Mouse (Mus musculus): ENCODE data around the gene Arpc3. TPM values are rescaled to one million over a fixed set of nuclear protein-coding genes. Genes with fewer than 3 reads are reported as not detected.

Arpc3 gene
- polyA plus RNA-seq (2014; fragmentation: Nextera tagmentation; extraction: Ambion mirVana): 39.3 and 81.8 TPM in 2 replicates

- H3K27me3 ChIP-seq (ENCODE audit: control insufficient read depth, insufficient read depth, low read length): no peaks in the 10 kb centered on the region
- H3K9me3 ChIP-seq (replicated peaks; ENCODE audit: control insufficient read depth, low read length): no peaks in the 10 kb centered on the region
- H3K36me3 ChIP-seq (ENCODE audit: control insufficient read depth, insufficient read depth, low read length): peaks cover 5% of the 10 kb centered on the region; the same call in 1 of the 2 replicates
- peak; percentile 84; the same call in 1 of the 2 replicates for ATAC-seq (replicated peaks; ENCODE audit: insufficient number of reproducible peaks, low FRiP score, low TSS enrichment)
- peak within 1 kb of the TSS; percentile 50; the same call in 1 of the 2 replicates for H3K27ac ChIP-seq (ENCODE audit: low read depth, low read length)
- H3K9ac ChIP-seq (ENCODE audit: low read depth, low read length): peak within 1 kb of the TSS; percentile 87
- H3K4me3 ChIP-seq (ENCODE audit: low read depth, low read length): peak within 1 kb of the TSS; percentile 70
- under 1% methylated on average over 39 of the region's 39 CpGs for WGBS (ENCODE audit: insufficient replicate concordance)
- H3K4me2 ChIP-seq: peak within 1 kb of the TSS; percentile 74
- peaks cover 8% of the 10 kb centered on the region for H3K4me1 ChIP-seq (ENCODE audit: control insufficient read depth, insufficient read depth, low read length)
Observed at GRCm38 (mm10) chr5:122391786-122392180, at the start of gene Arpc3. Gene Arpc3 (plus strand): TSS chr5:122391878.

DNA sequence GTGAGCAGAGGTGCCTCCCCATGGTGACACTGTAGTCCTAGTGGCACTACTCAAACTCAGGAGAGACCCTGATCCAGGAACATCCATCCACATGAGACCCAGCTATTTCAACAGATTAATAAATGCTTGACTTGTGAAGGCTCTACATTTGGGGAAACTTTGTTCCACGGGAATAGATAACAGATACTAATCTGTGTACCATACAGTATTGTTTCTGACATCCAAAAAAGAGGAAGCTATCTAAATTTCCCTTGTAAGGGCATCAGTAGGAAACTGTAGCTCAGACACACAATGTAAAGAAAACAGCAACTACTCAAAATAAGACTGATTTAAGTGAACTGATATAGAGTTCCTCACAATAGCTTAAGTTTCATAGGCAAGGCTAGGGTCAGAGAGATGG, 48.8 kb upstream of the Arpc3 start:
- 58% methylated on average over 1 of the region's 1 CpGs for WGBS (ENCODE audit: insufficient replicate concordance)
- H3K4me2 ChIP-seq: no peak overlapping the region
- no peak overlapping the region for H3K4me3 ChIP-seq (ENCODE audit: low read depth, low read length)
- H3K9me3 ChIP-seq (replicated peaks; ENCODE audit: control insufficient read depth, low read length): peaks cover 3% of the 10 kb centered on the region; the same call in 1 of the 2 replicates
- no peaks in the 10 kb centered on the region for H3K4me1 ChIP-seq (ENCODE audit: control insufficient read depth, insufficient read depth, low read length)
- no peaks in the 10 kb centered on the region for H3K27me3 ChIP-seq (ENCODE audit: control insufficient read depth, insufficient read depth, low read length)
- ATAC-seq (replicated peaks; ENCODE audit: insufficient number of reproducible peaks, low FRiP score, low TSS enrichment): no peak
- no peak overlapping the region for H3K9ac ChIP-seq (ENCODE audit: low read depth, low read length)
- no peaks in the 10 kb centered on the region for H3K36me3 ChIP-seq (ENCODE audit: control insufficient read depth, insufficient read depth, low read length)
- no peak overlapping the region for H3K27ac ChIP-seq (ENCODE audit: low read depth, low read length)

- ATAC-seq (replicated peaks; ENCODE audit: insufficient number of reproducible peaks, low FRiP score, low TSS enrichment): no peak
- H3K27me3 ChIP-seq (ENCODE audit: control insufficient read depth, insufficient read depth, low read length): no peaks in the 10 kb centered on the region
- H3K4me2 ChIP-seq: no peak overlapping the region
- no peak overlapping the region for H3K4me3 ChIP-seq (ENCODE audit: low read depth, low read length)
- no peak overlapping the region for H3K27ac ChIP-seq (ENCODE audit: low read depth, low read length)
- peaks cover 3% of the 10 kb centered on the region; the same call in 1 of the 2 replicates for H3K9me3 ChIP-seq (replicated peaks; ENCODE audit: control insufficient read depth, low read length)
- H3K4me1 ChIP-seq (ENCODE audit: control insufficient read depth, insufficient read depth, low read length): no peaks in the 10 kb centered on the region
- no peaks in the 10 kb centered on the region for H3K36me3 ChIP-seq (ENCODE audit: control insufficient read depth, insufficient read depth, low read length)
- 52% methylated on average over 7 of the region's 7 CpGs for WGBS (ENCODE audit: insufficient replicate concordance)
- no peak overlapping the region for H3K9ac ChIP-seq (ENCODE audit: low read depth, low read length)
Observed at GRCm38 (mm10) chr5:122343768-122344167, 47.9 kb upstream of the Arpc3 start.

- WGBS (ENCODE audit: insufficient replicate concordance): 9% methylated on average over 5 of the region's 5 CpGs
Observed at GRCm38 (mm10) chr5:122344260-122344659, 47.4 kb upstream of the Arpc3 start.

DNA sequence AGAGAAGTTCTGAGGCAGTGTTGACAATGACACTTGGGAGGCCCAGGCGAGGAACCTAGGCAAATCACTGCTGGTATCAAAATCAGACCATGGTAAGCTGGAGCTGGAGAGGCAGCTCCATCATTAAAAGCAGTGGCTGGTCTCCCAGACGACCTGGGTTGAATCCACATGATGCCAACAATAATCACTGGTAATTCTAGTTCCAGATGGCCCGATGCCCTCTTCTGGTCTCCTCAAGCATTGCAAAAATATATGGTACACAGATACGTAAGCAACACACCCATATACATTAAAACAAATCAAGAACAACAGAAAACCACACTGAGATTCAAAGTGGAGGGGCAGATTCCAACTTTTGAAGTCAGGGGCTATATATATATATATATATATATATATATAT, 45.9 kb upstream of the Arpc3 start:
- WGBS (ENCODE audit: insufficient replicate concordance): 76% methylated on average over 4 of the region's 4 CpGs
- ATAC-seq (replicated peaks; ENCODE audit: insufficient number of reproducible peaks, low FRiP score, low TSS enrichment): no peak
- H3K27me3 ChIP-seq (ENCODE audit: control insufficient read depth, insufficient read depth, low read length): no peaks in the 10 kb centered on the region
- H3K4me2 ChIP-seq: no peak overlapping the region
- peaks cover 3% of the 10 kb centered on the region; the same call in 1 of the 2 replicates for H3K9me3 ChIP-seq (replicated peaks; ENCODE audit: control insufficient read depth, low read length)
- no peaks in the 10 kb centered on the region for H3K36me3 ChIP-seq (ENCODE audit: control insufficient read depth, insufficient read depth, low read length)
- no peaks in the 10 kb centered on the region for H3K4me1 ChIP-seq (ENCODE audit: control insufficient read depth, insufficient read depth, low read length)
- no peak overlapping the region for H3K4me3 ChIP-seq (ENCODE audit: low read depth, low read length)
- H3K27ac ChIP-seq (ENCODE audit: low read depth, low read length): no peak overlapping the region
- H3K9ac ChIP-seq (ENCODE audit: low read depth, low read length): no peak overlapping the region

More at GRCm38 (mm10) chr5:122344260-122344659, 47.4 kb upstream of the Arpc3 start:
- H3K9me3 ChIP-seq (replicated peaks; ENCODE audit: control insufficient read depth, low read length): peaks cover 3% of the 10 kb centered on the region; the same call in 1 of the 2 replicates
- H3K4me3 ChIP-seq (ENCODE audit: low read depth, low read length): no peak overlapping the region
- no peaks in the 10 kb centered on the region for H3K36me3 ChIP-seq (ENCODE audit: control insufficient read depth, insufficient read depth, low read length)
- no peak overlapping the region for H3K27ac ChIP-seq (ENCODE audit: low read depth, low read length)
- no peak for ATAC-seq (replicated peaks; ENCODE audit: insufficient number of reproducible peaks, low FRiP score, low TSS enrichment)
- H3K4me1 ChIP-seq (ENCODE audit: control insufficient read depth, insufficient read depth, low read length): no peaks in the 10 kb centered on the region
- no peaks in the 10 kb centered on the region for H3K27me3 ChIP-seq (ENCODE audit: control insufficient read depth, insufficient read depth, low read length)
- H3K9ac ChIP-seq (ENCODE audit: low read depth, low read length): no peak overlapping the region
- no peak overlapping the region for H3K4me2 ChIP-seq

- Histone ChIP-seq H3K4me1 (ENCODE audit: control insufficient read depth, insufficient read depth, low read length) (no peaks in the 10 kb centered on the region; the same call in 1 of the 2 replicates), H3K4me3 (ENCODE audit: low read depth, low read length) (peak within 1 kb of the TSS; percentile 94), H3K4me2 (peak within 1 kb of the TSS; percentile 84), H3K9me3 (replicated peaks; ENCODE audit: control insufficient read depth, low read length) (no peaks in the 10 kb centered on the region), H3K27ac (ENCODE audit: low read depth, low read length) (peak within 1 kb of the TSS; percentile 82), H3K36me3 (ENCODE audit: control insufficient read depth, insufficient read depth, low read length) (no peaks in the 10 kb centered on the region), H3K9ac (ENCODE audit: low read depth, low read length) (peak within 1 kb of the TSS; percentile 93), H3K27me3 (ENCODE audit: control insufficient read depth, insufficient read depth, low read length) (no peaks in the 10 kb centered on the region)
- ATAC-seq (replicated peaks; ENCODE audit: insufficient number of reproducible peaks, low FRiP score, low TSS enrichment): peak; percentile 89
- 3% methylated on average over 51 of the region's 51 CpGs for WGBS (ENCODE audit: insufficient replicate concordance)
Observed at GRCm38 (mm10) chr5:122353807-122354491, 37.7 kb upstream of the Arpc3 start, which contains the start of the genes Rad9b and Vps29. Gene Rad9b (minus strand): TSS chr5:122354233. Gene Vps29 (plus strand): TSS chr5:122354369.

DNA sequence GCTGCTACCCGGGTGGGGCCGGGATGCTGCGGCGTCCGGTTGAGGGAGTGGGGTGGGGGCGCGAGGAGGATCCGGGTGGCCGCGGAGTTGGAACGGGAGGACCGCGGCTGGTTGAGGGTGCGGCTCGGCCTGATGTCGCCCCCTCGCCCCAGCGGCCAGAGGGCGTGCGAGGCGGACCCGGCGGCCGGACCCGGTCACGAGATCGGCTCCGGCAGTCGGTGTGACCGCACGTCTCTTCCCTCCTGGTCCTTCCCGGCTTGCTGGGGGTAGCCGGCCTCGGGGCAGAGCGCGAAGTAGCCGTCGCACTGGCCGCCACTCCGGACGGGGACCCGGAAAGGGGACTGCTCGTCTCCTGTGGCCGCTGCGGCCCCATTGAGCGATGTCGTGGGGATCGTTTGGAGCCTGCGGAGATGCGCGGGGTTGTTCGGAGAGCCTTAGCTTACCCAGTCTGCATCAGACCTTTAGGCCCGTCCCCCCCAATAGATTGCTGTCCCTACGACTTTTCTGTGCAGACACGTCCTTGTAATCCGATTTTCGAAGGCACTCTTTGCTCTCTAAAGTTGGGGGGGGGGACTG, 37.1 kb upstream of the Arpc3 start:
- H3K27me3 ChIP-seq (ENCODE audit: control insufficient read depth, insufficient read depth, low read length): no peaks in the 10 kb centered on the region
- peak overlapping the region; percentile 93 for H3K9ac ChIP-seq (ENCODE audit: low read depth, low read length)
- WGBS (ENCODE audit: insufficient replicate concordance): under 1% methylated on average over 52 of the region's 57 CpGs
- H3K27ac ChIP-seq (ENCODE audit: low read depth, low read length): peak overlapping the region; percentile 82
- no peaks in the 10 kb centered on the region; the same call in 1 of the 2 replicates for H3K4me1 ChIP-seq (ENCODE audit: control insufficient read depth, insufficient read depth, low read length)
- H3K4me3 ChIP-seq (ENCODE audit: low read depth, low read length): peak overlapping the region; percentile 94
- no peaks in the 10 kb centered on the region for H3K36me3 ChIP-seq (ENCODE audit: control insufficient read depth, insufficient read depth, low read length)
- no peaks in the 10 kb centered on the region for H3K9me3 ChIP-seq (replicated peaks; ENCODE audit: control insufficient read depth, low read length)
- ATAC-seq (replicated peaks; ENCODE audit: insufficient number of reproducible peaks, low FRiP score, low TSS enrichment): peak; percentile 80
- H3K4me2 ChIP-seq: peak overlapping the region; percentile 84

- peak within 1 kb of the TSS; percentile 61 for H3K4me2 ChIP-seq
- peak within 1 kb of the TSS; percentile 93 for H3K27ac ChIP-seq (ENCODE audit: low read depth, low read length)
- H3K4me1 ChIP-seq (ENCODE audit: control insufficient read depth, insufficient read depth, low read length): peaks cover 8% of the 10 kb centered on the region; the same call in 1 of the 2 replicates
- ATAC-seq (replicated peaks; ENCODE audit: insufficient number of reproducible peaks, low FRiP score, low TSS enrichment): peak; percentile 69
- under 1% methylated on average over 37 of the region's 46 CpGs for WGBS (ENCODE audit: insufficient replicate concordance)
- peak within 1 kb of the TSS; percentile 71 for H3K4me3 ChIP-seq (ENCODE audit: low read depth, low read length)
- H3K9ac ChIP-seq (ENCODE audit: low read depth, low read length): peak within 1 kb of the TSS; percentile 82
- no peaks in the 10 kb centered on the region for H3K27me3 ChIP-seq (ENCODE audit: control insufficient read depth, insufficient read depth, low read length)
- no peaks in the 10 kb centered on the region for H3K9me3 ChIP-seq (replicated peaks; ENCODE audit: control insufficient read depth, low read length)
- H3K36me3 ChIP-seq (ENCODE audit: control insufficient read depth, insufficient read depth, low read length): peaks cover 18% of the 10 kb centered on the region
Observed at GRCm38 (mm10) chr5:122371591-122372191, 20.0 kb upstream of the Arpc3 start, which contains the start of gene Gpn3. Gene Gpn3 (plus strand): TSS chr5:122371876.
